Mouse (Mus musculus) kidney, adult 2 months (tissue): ENCODE measurements around the gene Ppp1r14b.

Experiments
- CTCF ChIP-seq: fragments of 200-500 bp; conservative IDR thresholded peaks from 2 replicates; pipeline ENCODE4 v1.5.1; 2011; ENCODE audit warnings: low read depth, mild to moderate bottlenecking, control low read depth, low read length, moderate library complexity, mixed read lengths; ENCODE audit not compliant: insufficient read depth, insufficient read length
- POLR2A ChIP-seq: fragments of 200-500 bp; IDR thresholded peaks from one replicate; pipeline ENCODE4 v1.6.1; 2011; ENCODE audit warnings: low read depth, low read length, control low read depth

- TF ChIP-seq POLR2A, result no peak
- TF ChIP-seq CTCF, result no peak
Observed at GRCm38 (mm10) chr19:6979001-6979479, 4.3 kb downstream of the Ppp1r14b start.
